Mouse (Mus musculus) mouse embryonic stem cell (cell line): ENCODE results near the gene Kctd5.

ENCODE experiments used
- in situ Hi-C, 2 experiments: fragments of 300-500 bp; cut with MboI; formaldehyde crosslinking; loops; 1 replicate in 1 of 2; 3 replicates in 1 of 2; pipeline ENCODE4 v1.14.3; 2019 to 2020; ENCODE audit warnings: low sequenced_read_pairs in 2 of 2, low pct_unique_long_range_greater_than_20kb in 1 of 2, mixed read lengths in 1 of 2; ENCODE audit not compliant: unreplicated experiment in 1 of 2

Kctd5 gene

GRCm38 (mm10) chr17:24045608-24046007, 27.7 kb downstream of the Kctd5 start:
- in situ Hi-C loops, result no loop called here

GRCm38 (mm10) chr17:24044482-24044881, 28.8 kb downstream of the Kctd5 start:
- in situ Hi-C loops, result no loop called here

- in situ Hi-C loops, result no loop called here
These were observed 35.4 kb downstream of the Kctd5 start, which contains the start of gene Prss27 for GRCm38 (mm10) chr17:24037844-24038243. TSS of gene Prss27 (plus strand) at chr17:24038144.

GRCm38 (mm10) chr17:24037360-24037759, 35.9 kb downstream of the Kctd5 start:
- in situ Hi-C loops, result no loop called here

GRCm38 (mm10) chr17:24036954-24037353, 36.3 kb downstream of the Kctd5 start:
- in situ Hi-C loops, result no loop called here

GRCm38 (mm10) chr17:24035087-24035486, 38.2 kb downstream of the Kctd5 start:
- in situ Hi-C loops, result no loop called here

- in situ Hi-C loops, result no loop called here
These were observed 42.7 kb downstream of the Kctd5 start for GRCm38 (mm10) chr17:24030551-24030950.

- in situ Hi-C loops, result no loop called here
These were observed 43.8 kb downstream of the Kctd5 start for GRCm38 (mm10) chr17:24029477-24029876.

GRCm38 (mm10) chr17:24021375-24022199, 51.7 kb downstream of the Kctd5 start:
- in situ Hi-C loops, result no loop called here

- in situ Hi-C loops, result no loop called here
These were observed 52.6 kb downstream of the Kctd5 start for GRCm38 (mm10) chr17:24020696-24021095.

GRCm38 (mm10) chr17:24015727-24016126, 57.6 kb downstream of the Kctd5 start:
- in situ Hi-C loops, result no loop called here

GRCm38 (mm10) chr17:24014433-24014965, 58.8 kb downstream of the Kctd5 start:
- in situ Hi-C loops, result no loop called here

- in situ Hi-C loops, result no loop called here
These were observed 60.4 kb downstream of the Kctd5 start for GRCm38 (mm10) chr17:24012921-24013320.

GRCm38 (mm10) chr17:24009617-24010016, 63.7 kb downstream of the Kctd5 start:
- in situ Hi-C loops, result no loop called here

GRCm38 (mm10) chr17:24008105-24008504, 65.2 kb downstream of the Kctd5 start:
- in situ Hi-C loops, result no loop called here

GRCm38 (mm10) chr17:24007391-24007790, 65.9 kb downstream of the Kctd5 start:
- in situ Hi-C loops, result no loop called here

- in situ Hi-C loops, result no loop called here
These were observed 66.4 kb downstream of the Kctd5 start for GRCm38 (mm10) chr17:24006930-24007329.

- in situ Hi-C loops, result no loop called here
These were observed 68.2 kb downstream of the Kctd5 start for GRCm38 (mm10) chr17:24005049-24005448.

- in situ Hi-C loops, result no loop called here
These were observed 69.1 kb downstream of the Kctd5 start for GRCm38 (mm10) chr17:24004071-24004665.

GRCm38 (mm10) chr17:24000404-24000803, 72.9 kb downstream of the Kctd5 start:
- in situ Hi-C loops, result no loop called here
